Mouse (Mus musculus): Measurements from ENCODE around the gene Fam25c. TPM values are rescaled to one million over a fixed set of nuclear protein-coding genes. Genes with fewer than 3 reads are reported as not detected.

Gene Fam25c
- polyA plus RNA-seq, 1 experiment from 2014 or later: 8.3 TPM

- WGBS: 57% methylated on average over 12 of the region's 12 CpGs
- H3K4me2 ChIP-seq: no peak overlapping the region
- H3K9me3 ChIP-seq: no peaks in the 10 kb centered on the region
- H3K9ac ChIP-seq: no peak overlapping the region
- H3K27ac ChIP-seq: no peak overlapping the region
- H3K4me3 ChIP-seq (replicated peaks): no peak overlapping the region
- no peaks in the 10 kb centered on the region for H3K27me3 ChIP-seq (replicated peaks)
- H3K36me3 ChIP-seq: peaks cover 14% of the 10 kb centered on the region
- H3K4me1 ChIP-seq: no peaks in the 10 kb centered on the region
- no peak for ATAC-seq (ENCODE audit: insufficient read depth, low FRiP score, low read depth)
Measured at GRCm38 (mm10) chr14:34345771-34346566, 9.3 kb downstream of the Fam25c start.

GRCm38 (mm10) chr14:34344361-34344760 is 10.9 kb downstream of the Fam25c start:
- WGBS: 78% methylated on average over 5 of the region's 5 CpGs
- Histone ChIP-seq H3K27ac (no peak overlapping the region), H3K27me3 (replicated peaks) (no peaks in the 10 kb centered on the region), H3K9ac (no peak overlapping the region), H3K4me1 (no peaks in the 10 kb centered on the region), H3K9me3 (no peaks in the 10 kb centered on the region), H3K4me2 (no peak overlapping the region), H3K36me3 (peaks cover 16% of the 10 kb centered on the region), H3K4me3 (replicated peaks) (no peak overlapping the region)
- ATAC-seq (ENCODE audit: insufficient read depth, low FRiP score, low read depth): no peak

- Histone ChIP-seq H3K36me3 (peaks cover 18% of the 10 kb centered on the region), H3K9me3 (no peaks in the 10 kb centered on the region), H3K9ac (no peak overlapping the region), H3K4me2 (no peak overlapping the region), H3K27ac (no peak overlapping the region), H3K27me3 (replicated peaks) (no peaks in the 10 kb centered on the region), H3K4me3 (replicated peaks) (no peak overlapping the region), H3K4me1 (no peaks in the 10 kb centered on the region)
- 83% methylated on average over 4 of the region's 4 CpGs for WGBS
- no peak for ATAC-seq (ENCODE audit: insufficient read depth, low FRiP score, low read depth)
Measured at GRCm38 (mm10) chr14:34343078-34343477, 12.2 kb downstream of the Fam25c start.

GRCm38 (mm10) chr14:34341993-34342392 is 13.2 kb downstream of the Fam25c start:
- Histone ChIP-seq H3K9ac (no peak overlapping the region), H3K27ac (no peak overlapping the region), H3K4me2 (no peak overlapping the region), H3K27me3 (replicated peaks) (no peaks in the 10 kb centered on the region), H3K4me3 (replicated peaks) (no peak overlapping the region), H3K4me1 (no peaks in the 10 kb centered on the region), H3K36me3 (peaks cover 24% of the 10 kb centered on the region), H3K9me3 (no peaks in the 10 kb centered on the region)
- no peak for ATAC-seq (ENCODE audit: insufficient read depth, low FRiP score, low read depth)
- WGBS: 79% methylated on average over 4 of the region's 4 CpGs

- Histone ChIP-seq H3K27ac (no peak overlapping the region), H3K27me3 (replicated peaks) (no peaks in the 10 kb centered on the region), H3K4me3 (replicated peaks) (no peak overlapping the region), H3K36me3 (peaks cover 40% of the 10 kb centered on the region), H3K4me2 (no peak overlapping the region), H3K9ac (no peak overlapping the region), H3K9me3 (no peaks in the 10 kb centered on the region), H3K4me1 (no peaks in the 10 kb centered on the region)
- WGBS: 68% methylated on average over 1 of the region's 1 CpGs
- ATAC-seq (ENCODE audit: insufficient read depth, low FRiP score, low read depth): no peak
Measured at GRCm38 (mm10) chr14:34339446-34339845, 15.8 kb downstream of the Fam25c start.

GRCm38 (mm10) chr14:34332476-34332875 is 22.8 kb downstream of the Fam25c start:
- WGBS: 85% methylated on average over 5 of the region's 5 CpGs
- Histone ChIP-seq H3K4me3 (replicated peaks) (no peak overlapping the region), H3K4me2 (no peak overlapping the region), H3K9ac (no peak overlapping the region), H3K27ac (no peak overlapping the region), H3K27me3 (replicated peaks) (no peaks in the 10 kb centered on the region), H3K36me3 (peaks cover 52% of the 10 kb centered on the region), H3K9me3 (no peaks in the 10 kb centered on the region), H3K4me1 (no peaks in the 10 kb centered on the region)
- no peak for ATAC-seq (ENCODE audit: insufficient read depth, low FRiP score, low read depth)

- Histone ChIP-seq H3K36me3 (peaks cover 48% of the 10 kb centered on the region), H3K27ac (no peak overlapping the region), H3K4me3 (replicated peaks) (no peak overlapping the region), H3K9me3 (no peaks in the 10 kb centered on the region), H3K4me1 (no peaks in the 10 kb centered on the region), H3K27me3 (replicated peaks) (no peaks in the 10 kb centered on the region), H3K9ac (no peak overlapping the region), H3K4me2 (no peak overlapping the region)
- WGBS: 88% methylated on average over 3 of the region's 3 CpGs
- ATAC-seq (ENCODE audit: insufficient read depth, low FRiP score, low read depth): no peak
Measured at GRCm38 (mm10) chr14:34331886-34332285, 23.3 kb downstream of the Fam25c start.

GRCm38 (mm10) chr14:34330657-34331158 is 24.5 kb downstream of the Fam25c start:
- H3K4me3 ChIP-seq (replicated peaks): no peak overlapping the region
- no peaks in the 10 kb centered on the region for H3K9me3 ChIP-seq
- no peak overlapping the region for H3K27ac ChIP-seq
- H3K36me3 ChIP-seq: peaks cover 39% of the 10 kb centered on the region
- H3K27me3 ChIP-seq (replicated peaks): no peaks in the 10 kb centered on the region
- 91% methylated on average over 9 of the region's 9 CpGs for WGBS
- ATAC-seq (ENCODE audit: insufficient read depth, low FRiP score, low read depth): no peak
- no peak overlapping the region for H3K9ac ChIP-seq
- no peak overlapping the region for H3K4me2 ChIP-seq
- no peaks in the 10 kb centered on the region for H3K4me1 ChIP-seq

- no peaks in the 10 kb centered on the region for H3K27me3 ChIP-seq (replicated peaks)
- H3K9ac ChIP-seq: no peak overlapping the region
- H3K4me2 ChIP-seq: no peak overlapping the region
- H3K4me1 ChIP-seq: no peaks in the 10 kb centered on the region
- ATAC-seq (ENCODE audit: insufficient read depth, low FRiP score, low read depth): no peak
- no peak overlapping the region for H3K27ac ChIP-seq
- H3K4me3 ChIP-seq (replicated peaks): no peak overlapping the region
- peaks cover 23% of the 10 kb centered on the region for H3K36me3 ChIP-seq
- 57% methylated on average over 1 of the region's 1 CpGs for WGBS
- no peaks in the 10 kb centered on the region for H3K9me3 ChIP-seq
Measured at GRCm38 (mm10) chr14:34327618-34328017, 27.6 kb downstream of the Fam25c start.

- Histone ChIP-seq H3K27me3 (replicated peaks) (no peaks in the 10 kb centered on the region), H3K4me2 (no peak overlapping the region), H3K27ac (no peak overlapping the region), H3K9me3 (no peaks in the 10 kb centered on the region), H3K36me3 (peaks cover 23% of the 10 kb centered on the region), H3K9ac (no peak overlapping the region), H3K4me1 (no peaks in the 10 kb centered on the region), H3K4me3 (replicated peaks) (no peak overlapping the region)
- WGBS: 87% methylated on average over 3 of the region's 3 CpGs
- ATAC-seq (ENCODE audit: insufficient read depth, low FRiP score, low read depth): no peak
Measured at GRCm38 (mm10) chr14:34326606-34327005, 28.6 kb downstream of the Fam25c start.

- ATAC-seq (ENCODE audit: insufficient read depth, low FRiP score, low read depth): no peak
- H3K27ac ChIP-seq: no peak overlapping the region
- H3K4me3 ChIP-seq (replicated peaks): no peak overlapping the region
- H3K27me3 ChIP-seq (replicated peaks): no peaks in the 10 kb centered on the region
- H3K4me1 ChIP-seq: no peaks in the 10 kb centered on the region
- H3K36me3 ChIP-seq: 0 out of 2 replicates have a peak, but pooled peaks cover 2% of the 10 kb centered on the region
- WGBS: 93% methylated on average over 5 of the region's 5 CpGs
- no peak overlapping the region for H3K4me2 ChIP-seq
- H3K9me3 ChIP-seq: no peaks in the 10 kb centered on the region
- no peak overlapping the region for H3K9ac ChIP-seq
Measured at GRCm38 (mm10) chr14:34323576-34324085, 31.6 kb downstream of the Fam25c start.

- Histone ChIP-seq H3K9me3 (no peaks in the 10 kb centered on the region), H3K4me2 (no peak overlapping the region), H3K27me3 (replicated peaks) (no peaks in the 10 kb centered on the region), H3K27ac (no peak overlapping the region), H3K4me1 (peaks cover 10% of the 10 kb centered on the region; the same call in 1 of the 2 replicates), H3K36me3 (no peaks in the 10 kb centered on the region), H3K4me3 (replicated peaks) (no peak overlapping the region), H3K9ac (no peak overlapping the region)
- no peak for ATAC-seq (ENCODE audit: insufficient read depth, low FRiP score, low read depth)
Measured at GRCm38 (mm10) chr14:34318113-34318512, 37.1 kb downstream of the Fam25c start.

Measured in stomach, embryonic 15.5 days (tissue).